Mouse (Mus musculus) thymus, postnatal 0 days (tissue): ENCODE measurements around the gene Man1b1. TPM values are rescaled to one million over a fixed set of nuclear protein-coding genes. Genes with fewer than 3 reads are reported as not detected.

Experiments
- DNase-seq: peaks from one replicate; pipeline ENCODE4 v3.0.0-alpha.2; 2015; ENCODE audit warnings: low spot score
- polyA plus RNA-seq: library from polyadenylated mRNA; unstranded; fragments of >200 nt; fragmentation: Nextera tagmentation; extraction: Ambion mirVana; gene quantifications from 2 replicates; pipeline ENCODE4 v1.2.1, GENCODE M21; 2015

Gene Man1b1
- polyA plus RNA-seq, 1 experiment from 2014 or later = 40.7 TPM

- no peak for DNase-seq
Measured at GRCm38 (mm10) chr2:25304657-25305541, 27.2 kb upstream of the Man1b1 start.

- no peak for DNase-seq
Measured at GRCm38 (mm10) chr2:25305587-25306359, 26.4 kb upstream of the Man1b1 start.

- no peak for DNase-seq
Measured at GRCm38 (mm10) chr2:25310180-25310579, 22.0 kb upstream of the Man1b1 start.

GRCm38 (mm10) chr2:25310969-25311368 lies 21.2 kb upstream of the Man1b1 start:
- DNase-seq = no peak

- no peak for DNase-seq
Measured at GRCm38 (mm10) chr2:25311491-25311891, 20.6 kb upstream of the Man1b1 start.

GRCm38 (mm10) chr2:25318119-25318966 lies 13.8 kb upstream of the Man1b1 start:
- no peak for DNase-seq

GRCm38 (mm10) chr2:25318971-25319773 lies 13.0 kb upstream of the Man1b1 start, which contains the start of gene Grin1:
TSS of gene Grin1 (minus strand) at chr2:25319187.
- peak; percentile 71 for DNase-seq

GRCm38 (mm10) chr2:25320084-25320483 lies 12.1 kb upstream of the Man1b1 start:
- DNase-seq = no peak

- DNase-seq = no peak
Measured at GRCm38 (mm10) chr2:25326036-25326435, 6.1 kb upstream of the Man1b1 start.

GRCm38 (mm10) chr2:25328440-25328839 lies 3.7 kb upstream of the Man1b1 start:
- DNase-seq = peak; percentile 17

- no peak for DNase-seq
Measured at GRCm38 (mm10) chr2:25331470-25331869, 668 bp upstream of the Man1b1 start.

- no peak for DNase-seq
Measured at GRCm38 (mm10) chr2:25333569-25333968, 1.4 kb downstream of the Man1b1 start.

GRCm38 (mm10) chr2:25338303-25338702 lies 6.2 kb downstream of the Man1b1 start:
- no peak for DNase-seq

- no peak for DNase-seq
Measured at GRCm38 (mm10) chr2:25348162-25348561, 16.0 kb downstream of the Man1b1 start.

- DNase-seq = no peak
Measured at GRCm38 (mm10) chr2:25349499-25349898, 17.4 kb downstream of the Man1b1 start.

GRCm38 (mm10) chr2:25350701-25351100 lies 18.6 kb downstream of the Man1b1 start:
- DNase-seq = no peak

- DNase-seq = no peak
Measured at GRCm38 (mm10) chr2:25354211-25354610, 22.1 kb downstream of the Man1b1 start.

- DNase-seq = no peak
Measured at GRCm38 (mm10) chr2:25355419-25356066, 23.4 kb downstream of the Man1b1 start.

GRCm38 (mm10) chr2:25356208-25357079 lies 24.3 kb downstream of the Man1b1 start, which contains the start of gene Dpp7:
TSS of gene Dpp7 (minus strand) at chr2:25356359.
- peak; percentile 74 for DNase-seq
